Mouse (Mus musculus): Measurements from ENCODE around the gene Fv1.

DNA sequence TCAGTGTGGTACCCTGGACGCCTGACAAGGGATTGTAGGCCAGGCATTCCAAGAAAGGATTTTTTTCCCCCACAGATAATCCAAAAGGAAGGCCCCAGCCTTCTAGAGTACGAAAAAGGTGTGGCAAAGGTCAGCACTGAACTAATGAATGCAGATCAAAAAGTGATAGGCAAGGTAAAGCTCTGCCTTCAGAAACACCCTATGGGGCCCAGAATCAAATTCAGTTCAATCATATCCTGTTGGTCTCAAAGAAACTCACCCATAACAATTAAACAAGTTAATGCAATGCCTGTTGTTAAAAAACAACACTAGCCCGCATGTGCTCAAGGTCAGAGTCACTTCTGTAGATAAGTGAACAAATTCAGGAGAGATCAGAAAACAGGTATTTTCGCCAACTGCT lies 44.4 kb upstream of the Fv1 start:
- TF ChIP-seq CTCF (IDR thresholded peaks at IDR 0.05; ENCODE audit: low read depth) (no peak), EP300 (IDR thresholded peaks at IDR 0.05; ENCODE audit: low read depth) (no peak)
